Mouse (Mus musculus) C2C12 (cell line): ENCODE data around the gene Fibin.

Experiments used
- CTCF ChIP-seq: IDR thresholded peaks from one replicate; pipeline ENCODE4 v1.5.1; 2011; ENCODE audit not compliant: control insufficient read depth, insufficient read depth, insufficient read length
- FOSL1 ChIP-seq: IDR thresholded peaks from one replicate; pipeline ENCODE4 v1.8.0; 2011; ENCODE audit warnings: mild to moderate bottlenecking, low read length; ENCODE audit not compliant: poor library complexity, insufficient read depth, severe bottlenecking
- MAX ChIP-seq: IDR thresholded peaks from one replicate; pipeline ENCODE4 v1.6.1; 2011; ENCODE audit warnings: mild to moderate bottlenecking, control low read depth
- MYOD1 ChIP-seq: IDR thresholded peaks from one replicate; pipeline ENCODE4 v1.6.1; 2011; ENCODE audit warnings: low read depth; ENCODE audit not compliant: control insufficient read depth, insufficient read length
- USF1 ChIP-seq: IDR thresholded peaks from one replicate; pipeline ENCODE4 v1.6.1; 2011; ENCODE audit warnings: low read depth, mild to moderate bottlenecking, control low read depth, moderate library complexity

GRCm38 (mm10) chr2:110376660-110377059, 13.7 kb upstream of the Fibin start:
- no peak for TF ChIP-seq MYOD1
- no peak for TF ChIP-seq CTCF
- no peak for TF ChIP-seq FOSL1
- TF ChIP-seq USF1: no peak
- TF ChIP-seq MAX: no peak
